Mouse (Mus musculus) kidney, embryonic 15.5 days (tissue): ENCODE data around the gene Togaram2. TPM values are rescaled to one million over a fixed set of nuclear protein-coding genes. Genes with fewer than 3 reads are reported as not detected.

Experiments used
- polyA plus RNA-seq: library from polyadenylated mRNA; unstranded; fragments of >200 nt; fragmentation: Nextera tagmentation; extraction: Ambion mirVana; gene quantifications from 2 replicates; pipeline ENCODE4 v1.2.1, GENCODE M21; 2015

Gene Togaram2
- polyA plus RNA-seq, 1 experiment from 2014 or later = 0.18 TPM

Other genes with a start within 250 kb of the Togaram2 start
- gene Gm4707, start 213.3 kb upstream of the Togaram2 start, polyA plus RNA-seq = 3.7 and 5.5 TPM in 2 replicates
- 74.4 and 76.7 TPM in 2 replicates for gene Smchd1, start 197.9 kb upstream of the Togaram2 start, polyA plus RNA-seq
- gene Ndc80, start 146.4 kb upstream of the Togaram2 start, polyA plus RNA-seq = 52.3 TPM in 2 replicates
- gene Spdya, start 121.2 kb upstream of the Togaram2 start, polyA plus RNA-seq = 0.73 and 1.2 TPM in 2 replicates
- gene Wdr43, start 57.4 kb upstream of the Togaram2 start, polyA plus RNA-seq = 83.3 and 84.2 TPM in 2 replicates
- not detected in 2 replicates for gene Pcare, start 79.6 kb downstream of the Togaram2 start, polyA plus RNA-seq
- 5.5 and 5.7 TPM in 2 replicates for gene Clip4, start 95.2 kb downstream of the Togaram2 start, polyA plus RNA-seq